Mouse (Mus musculus): ENCODE measurements around the gene Slc12a6.
"Not testable (repeated sequence)": the region's sequence is repeated elsewhere in the genome, so short reads cannot be mapped to it uniquely, and the experiment has no call there.

DNA sequence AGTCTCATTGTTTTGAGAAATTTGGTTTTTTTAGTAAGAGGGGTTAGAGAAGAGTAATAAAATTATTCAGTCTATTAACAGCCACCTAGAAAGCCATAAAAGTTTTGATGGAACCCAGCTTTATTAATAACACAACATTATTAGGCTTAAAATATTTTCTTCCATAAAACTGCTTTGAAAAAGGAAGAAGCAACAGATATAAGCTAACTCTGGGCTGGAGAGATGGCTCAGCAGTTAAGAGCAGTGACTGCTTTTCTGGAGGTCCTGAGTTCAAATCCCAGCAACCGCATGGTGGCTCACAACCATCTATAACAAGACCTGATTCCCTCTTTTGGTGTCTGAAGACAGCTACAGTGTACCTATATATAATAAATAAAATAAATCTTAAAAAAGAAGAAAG is 20.4 kb downstream of the Slc12a6 start:
- not testable (repeated sequence) for TF ChIP-seq POLR2A (IDR thresholded peaks at IDR 0.05; ENCODE audit: control insufficient read depth, extremely low read depth, insufficient read depth, low read length, poor library complexity); CTCF (IDR thresholded peaks at IDR 0.05; ENCODE audit: borderline replicate concordance, control insufficient read depth, extremely low read depth, insufficient read depth, low read length, poor library complexity)
